Mouse (Mus musculus): ENCODE data around the gene Canx. TPM values are rescaled to one million over a fixed set of nuclear protein-coding genes. Genes with fewer than 3 reads are reported as not detected.
"Not testable (repeated sequence)": the region's sequence is repeated elsewhere in the genome, so short reads cannot be mapped to it uniquely, and the experiment has no call there.

Canx gene
- total RNA-seq (2014; fragmentation: Nextera tagmentation) (406 and 409 TPM in 2 replicates), total RNA-seq (2017) (955 and 1,233 TPM in 2 replicates)

DNA sequence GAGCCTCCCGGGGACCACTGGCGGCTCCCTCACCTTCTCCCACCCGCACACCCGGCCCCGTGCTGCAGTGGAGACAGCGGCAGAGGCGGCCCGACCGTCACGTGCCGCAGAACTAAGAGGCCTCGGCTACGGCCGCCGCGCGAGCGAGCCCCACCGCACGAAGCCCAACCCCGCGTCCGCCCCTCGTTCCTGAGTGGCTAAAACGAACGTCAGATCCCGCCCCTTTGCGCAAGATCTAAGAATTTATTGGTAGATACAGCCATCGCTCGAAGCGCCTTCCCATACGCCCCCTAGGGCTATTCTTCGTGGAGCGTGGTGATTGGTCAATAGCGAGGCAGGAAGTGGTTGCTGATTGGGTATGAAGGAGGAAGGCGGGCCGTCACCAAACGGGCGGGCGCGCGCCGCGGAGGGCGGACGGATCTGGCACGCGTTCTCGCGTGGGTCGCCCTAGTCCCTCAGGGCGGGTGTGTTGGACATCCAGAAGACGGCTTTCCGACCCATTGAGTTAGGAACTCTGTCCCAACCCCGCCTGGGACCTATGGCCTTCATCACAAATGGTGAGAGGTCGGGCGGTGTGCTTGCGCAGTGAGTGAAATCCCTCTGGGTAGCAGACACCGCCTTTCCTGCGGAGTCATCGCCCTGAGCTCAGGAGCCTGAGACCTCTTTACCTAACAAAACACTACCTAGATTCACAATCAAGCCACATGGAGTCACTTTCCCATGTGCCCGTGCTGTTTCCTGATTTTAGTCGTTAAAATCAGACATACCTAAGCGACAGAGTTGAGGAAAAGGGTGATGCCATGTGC is at the start of gene Canx:
TSS of gene Canx (minus strand) at position 178 of the 806 bp plus-strand sequence.
- peak; percentile 95 for ATAC-seq (replicated peaks; ENCODE audit: poor library complexity, severe bottlenecking)

DNA sequence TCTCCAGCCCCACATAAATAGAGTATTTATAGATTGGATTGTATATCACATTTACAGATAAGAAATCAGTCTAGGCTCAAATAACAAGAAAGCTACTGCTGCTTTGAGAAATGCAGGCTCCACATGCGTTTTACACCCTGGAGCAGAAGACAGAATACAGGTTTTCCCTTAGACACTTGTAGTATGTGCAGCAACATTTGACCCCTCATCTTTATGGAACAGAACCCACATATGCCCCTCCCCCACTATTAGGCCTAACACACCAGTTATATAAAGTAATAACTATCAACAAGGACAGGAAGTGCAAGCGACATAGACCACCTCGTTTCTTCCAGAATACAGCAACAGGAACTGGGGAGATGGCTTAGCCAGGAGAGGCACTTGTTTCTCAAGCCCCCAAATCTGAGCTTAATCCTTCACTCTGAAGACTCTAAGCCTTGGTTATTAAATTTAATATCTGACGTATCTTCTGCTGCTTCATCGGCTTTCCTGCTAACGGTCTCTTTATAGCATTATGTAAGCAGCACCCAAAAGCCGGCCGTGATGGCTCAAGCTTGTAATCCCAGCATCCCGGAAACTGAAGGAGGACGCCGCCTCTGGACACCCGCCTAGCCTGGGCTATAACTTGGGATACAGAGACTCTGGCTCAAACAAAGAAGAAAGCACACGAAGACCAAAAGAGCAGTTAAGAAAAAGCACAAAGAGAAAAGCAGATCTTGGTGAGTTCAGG is 49.0 kb upstream of the Canx start:
- no peak for ATAC-seq (replicated peaks; ENCODE audit: poor library complexity, severe bottlenecking)

DNA sequence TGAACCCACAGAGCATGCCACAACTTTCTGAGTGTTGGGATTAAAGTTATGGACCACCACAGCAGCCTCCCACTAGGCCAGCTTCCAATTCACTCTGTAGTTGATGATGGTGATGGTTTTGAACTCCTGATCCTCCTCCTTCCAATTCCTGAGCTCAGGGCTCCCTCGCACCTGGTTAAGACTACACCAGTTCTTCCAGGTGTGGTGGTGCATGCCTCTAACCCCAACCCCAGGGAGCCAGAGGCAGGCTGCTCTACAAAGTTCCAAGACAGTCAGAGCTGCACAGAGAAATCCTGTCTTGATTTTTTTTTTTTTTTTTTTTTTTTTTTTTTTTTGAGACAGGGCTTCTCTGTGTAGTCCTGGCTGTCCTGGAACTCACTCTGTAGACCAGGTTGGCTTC is 48.1 kb upstream of the Canx start:
- no peak for ATAC-seq (replicated peaks; ENCODE audit: poor library complexity, severe bottlenecking)

DNA sequence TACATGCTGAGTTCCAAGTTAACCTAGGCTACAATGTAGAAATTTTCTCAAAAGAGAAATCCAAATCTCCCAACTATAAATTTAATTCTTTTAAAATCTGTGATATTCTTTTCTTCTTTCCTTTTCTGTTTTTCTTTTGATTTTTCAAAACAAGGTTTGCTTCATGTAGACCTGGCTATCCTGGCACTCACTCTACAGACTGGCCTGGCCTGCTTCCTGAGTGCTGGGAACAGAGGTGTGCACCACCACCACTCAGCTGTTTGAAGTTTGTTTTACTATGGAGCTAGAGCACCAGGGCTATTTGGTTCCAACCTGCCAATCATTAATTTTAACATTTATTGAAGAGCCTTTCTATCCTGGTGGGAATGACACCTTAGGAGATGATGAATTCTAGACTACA is 47.6 kb upstream of the Canx start:
- no peak for ATAC-seq (replicated peaks; ENCODE audit: poor library complexity, severe bottlenecking)

DNA sequence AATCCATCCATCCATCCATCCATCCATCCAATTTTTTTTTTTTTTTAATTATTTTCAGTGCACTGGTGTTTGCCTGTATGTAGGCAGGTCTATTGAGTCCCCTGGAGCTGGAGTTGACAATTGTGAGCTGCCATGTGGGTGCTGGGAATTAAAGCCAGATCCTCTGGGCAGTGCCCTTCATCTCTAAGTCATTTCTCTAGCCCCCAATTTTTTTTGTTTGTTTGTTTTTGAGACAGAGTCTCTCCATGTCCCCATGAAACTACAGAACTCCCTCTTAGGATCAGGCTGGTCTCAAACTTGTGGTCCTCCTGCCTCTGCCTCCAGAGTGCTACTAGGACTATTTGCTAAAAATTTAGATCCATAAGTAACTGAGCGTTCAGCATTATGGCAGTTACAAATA is 46.4 kb upstream of the Canx start:
- no peak for ATAC-seq (replicated peaks; ENCODE audit: poor library complexity, severe bottlenecking)

DNA sequence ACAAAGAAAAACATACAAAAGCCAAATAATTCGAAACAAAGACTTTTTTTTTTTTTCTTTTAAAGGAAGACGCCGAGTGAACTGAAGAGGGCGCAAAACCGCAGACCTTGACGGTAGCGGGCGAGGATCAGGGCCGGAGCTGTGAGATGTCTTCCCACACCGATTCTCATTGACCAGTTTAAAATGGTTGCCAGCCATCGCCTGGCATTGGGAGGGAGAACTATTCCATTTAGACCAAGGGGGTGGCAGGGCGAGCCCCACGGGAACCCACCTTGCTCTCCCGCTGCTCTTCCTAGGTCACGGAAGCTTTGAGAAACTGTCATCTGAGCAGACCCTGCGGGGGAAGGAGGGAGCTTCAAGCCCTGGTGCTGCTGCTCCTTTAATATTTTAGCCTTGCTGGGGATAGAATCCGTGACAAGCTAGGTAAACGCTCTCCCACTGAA is 45.9 kb upstream of the Canx start:
- ATAC-seq (replicated peaks; ENCODE audit: poor library complexity, severe bottlenecking): peak; percentile 55

DNA sequence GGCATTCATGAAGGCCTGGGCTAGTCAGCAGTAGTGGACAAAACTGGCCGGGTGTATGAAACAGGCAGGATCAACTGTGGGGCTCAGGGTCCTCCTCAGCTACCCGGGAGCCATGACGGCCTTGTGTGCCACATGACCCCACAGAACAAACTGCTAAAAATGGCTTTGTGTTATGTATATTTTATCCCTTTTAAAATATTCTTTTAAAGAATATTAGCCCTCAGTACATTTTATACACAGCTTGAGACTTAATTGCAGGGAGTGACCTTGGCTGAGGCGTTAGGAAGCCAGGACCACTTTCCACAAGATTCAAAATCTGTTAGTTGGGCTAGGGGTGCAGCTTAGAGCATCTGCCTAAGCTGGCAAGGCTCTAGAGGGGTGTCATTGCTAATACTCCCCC is 45.5 kb upstream of the Canx start:
- no peak for ATAC-seq (replicated peaks; ENCODE audit: poor library complexity, severe bottlenecking)

DNA sequence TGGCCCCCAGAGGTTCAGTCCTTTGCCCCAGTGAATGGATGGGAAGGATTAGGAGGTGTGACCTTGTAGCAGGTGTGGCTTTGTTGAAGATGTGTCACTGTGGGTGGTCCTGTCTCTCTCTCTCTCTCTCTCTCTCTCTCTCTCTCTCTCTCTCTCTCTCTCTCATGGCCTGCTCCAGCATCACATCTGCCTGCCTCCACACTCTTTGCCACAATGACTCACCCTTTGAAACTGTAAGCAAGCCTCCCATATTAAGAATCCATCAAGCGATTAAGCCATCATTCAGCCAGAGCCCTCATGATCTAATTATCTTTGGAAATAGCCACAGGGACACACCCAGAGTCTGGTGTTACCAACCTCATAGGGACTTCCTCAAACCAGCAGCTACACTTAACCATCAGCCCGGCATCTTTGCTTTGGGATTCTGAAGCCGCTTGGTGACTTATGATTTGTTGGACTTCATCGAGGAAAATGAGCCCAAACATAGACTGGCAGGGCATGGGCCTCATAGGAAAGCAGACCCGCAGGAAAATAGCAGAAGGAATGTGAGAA is 44.0 kb upstream of the Canx start:
- ATAC-seq (replicated peaks; ENCODE audit: poor library complexity, severe bottlenecking): peak; percentile 88

DNA sequence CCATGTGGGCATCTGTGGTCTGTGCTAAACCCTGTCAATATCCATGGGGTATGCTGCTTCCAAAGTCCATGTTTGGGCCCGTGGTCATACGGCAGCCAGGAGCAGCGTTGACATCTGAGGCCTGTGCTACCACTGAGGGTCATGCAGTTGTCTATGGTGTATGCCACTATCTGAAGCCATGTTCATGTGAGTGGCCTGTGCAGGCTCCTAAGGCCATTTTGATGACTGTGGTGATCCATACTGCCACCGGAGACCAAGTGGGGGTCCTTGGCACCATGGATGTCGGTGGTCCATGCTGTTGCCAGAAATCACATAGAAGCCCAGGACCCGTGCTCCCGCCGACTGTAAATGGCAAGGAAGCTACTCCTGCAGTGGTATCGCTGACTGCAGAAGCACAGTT is 42.1 kb upstream of the Canx start:
- ATAC-seq (replicated peaks; ENCODE audit: poor library complexity, severe bottlenecking): no peak

DNA sequence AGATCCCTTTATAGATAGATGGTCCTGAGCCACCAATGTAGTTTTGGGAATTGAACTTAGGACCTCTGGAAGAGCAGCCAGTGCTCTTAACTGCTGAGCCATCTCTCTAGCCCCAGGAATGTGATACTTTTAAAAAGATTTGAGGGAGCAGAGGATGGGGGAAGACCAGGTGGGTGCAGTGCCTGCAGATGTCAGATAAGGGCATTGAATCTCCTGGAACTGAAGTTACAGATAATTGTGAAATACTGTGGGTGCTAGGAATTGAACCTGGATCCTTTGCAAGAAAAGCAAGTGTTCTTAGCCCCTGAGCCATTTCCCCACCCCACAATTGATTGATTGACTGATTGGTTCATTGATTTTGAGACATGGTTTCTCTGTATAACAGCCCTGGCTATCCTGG is 39.8 kb upstream of the Canx start:
- no peak for ATAC-seq (replicated peaks; ENCODE audit: poor library complexity, severe bottlenecking)

DNA sequence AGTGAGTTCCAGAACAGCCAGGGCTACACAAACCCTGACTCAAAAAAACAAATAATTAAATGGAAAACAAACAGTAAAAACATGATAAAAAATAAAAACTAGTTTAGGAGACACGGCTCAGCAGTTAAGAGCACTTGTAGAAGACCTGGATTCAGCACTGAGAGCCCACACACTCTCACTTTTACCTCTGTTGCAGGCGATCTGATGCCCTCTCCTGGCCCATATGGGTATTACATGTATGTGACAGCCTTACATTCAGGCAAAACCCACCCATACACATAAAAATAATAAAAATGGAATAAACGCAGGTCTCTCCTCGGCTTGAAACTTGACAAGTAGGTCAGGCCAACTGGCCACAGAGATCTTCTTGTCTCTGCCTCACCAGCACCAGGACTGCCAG is 39.1 kb upstream of the Canx start:
- peak; percentile 63 for ATAC-seq (replicated peaks; ENCODE audit: poor library complexity, severe bottlenecking)

DNA sequence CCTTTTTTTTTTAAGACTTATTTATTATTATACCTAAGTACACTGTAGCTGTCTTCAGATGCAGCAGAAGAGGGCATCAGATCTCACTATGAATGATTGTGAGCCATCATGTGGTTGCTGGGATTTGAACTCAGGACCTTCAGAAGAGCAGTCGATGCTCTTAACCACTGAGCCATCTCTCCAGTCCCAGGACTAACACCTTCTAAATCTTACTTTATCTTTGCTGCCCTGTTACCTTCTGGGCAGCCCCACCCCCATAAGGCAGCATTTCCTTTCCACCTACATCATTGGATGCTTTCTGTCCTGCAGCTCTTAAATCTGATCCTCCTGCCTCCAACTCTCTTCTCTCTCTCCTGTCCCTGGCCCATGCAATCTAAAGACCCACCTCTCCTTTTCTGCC is 35.8 kb upstream of the Canx start:
- ATAC-seq (replicated peaks; ENCODE audit: poor library complexity, severe bottlenecking): not testable (repeated sequence)

DNA sequence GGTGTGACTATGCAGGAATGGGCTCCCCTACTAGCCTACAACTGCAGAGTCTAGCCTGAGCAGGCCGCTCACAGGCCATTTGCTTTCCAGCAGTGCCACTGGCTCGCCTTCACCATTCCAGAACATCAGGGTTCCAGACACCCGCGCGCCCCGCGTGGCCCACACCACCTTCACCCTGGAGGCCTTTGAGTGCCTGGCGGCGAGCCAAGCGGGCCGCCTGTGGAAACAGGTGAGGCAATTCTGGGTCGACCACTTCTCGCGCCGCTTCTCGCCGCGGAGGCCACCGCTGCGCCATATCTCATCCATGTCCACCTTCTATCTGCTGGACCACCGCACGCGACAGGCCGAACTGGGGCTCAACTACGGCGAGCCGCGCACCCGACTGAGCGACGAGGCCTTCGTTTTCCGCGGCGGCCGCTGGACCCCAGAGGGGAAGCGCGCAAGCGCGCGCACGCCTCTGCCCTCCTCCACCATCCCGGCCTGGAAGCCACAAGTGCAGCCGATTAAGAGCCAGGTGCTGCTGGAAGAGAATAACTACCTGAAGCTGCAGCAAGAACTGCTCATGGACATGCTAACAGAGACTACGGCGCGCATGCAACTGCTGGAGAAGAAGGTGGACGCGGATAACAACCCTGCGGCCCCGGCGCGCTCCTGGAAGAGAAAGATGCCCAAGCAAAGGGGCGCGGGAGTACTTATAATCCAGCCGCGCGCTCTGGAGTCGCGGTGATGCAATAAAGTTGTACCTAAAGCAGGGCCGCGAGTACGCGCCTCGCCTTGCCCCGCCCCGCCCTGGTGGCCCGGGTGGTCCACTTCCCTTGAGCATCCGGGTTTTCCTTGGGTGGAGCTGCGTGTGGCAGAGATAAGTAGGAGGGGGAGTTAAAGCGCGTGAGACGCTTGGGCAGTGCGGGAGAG is 33.7 kb upstream of the Canx start:
- ATAC-seq (replicated peaks; ENCODE audit: poor library complexity, severe bottlenecking): peak; percentile 86

DNA sequence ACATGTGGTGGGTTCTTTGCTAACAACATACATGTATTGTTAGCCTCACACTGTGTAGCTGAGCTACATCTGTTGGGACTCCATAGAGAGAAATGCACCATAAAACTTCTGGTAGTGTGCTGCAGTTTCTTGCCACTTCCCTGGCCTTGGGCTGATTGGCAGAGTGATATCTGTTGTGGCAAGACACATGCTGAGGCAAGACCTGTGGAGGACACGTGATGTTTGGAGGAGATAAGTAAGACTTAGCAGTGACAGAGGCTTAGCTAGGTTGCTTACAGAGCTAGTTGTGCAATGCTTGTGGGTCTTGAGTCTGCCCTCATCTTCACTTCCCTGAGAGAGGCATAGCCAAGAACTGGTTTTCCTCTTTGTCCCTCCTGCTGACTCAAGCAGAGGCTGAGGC is 29.9 kb upstream of the Canx start:
- ATAC-seq (replicated peaks; ENCODE audit: poor library complexity, severe bottlenecking): peak; percentile 87

DNA sequence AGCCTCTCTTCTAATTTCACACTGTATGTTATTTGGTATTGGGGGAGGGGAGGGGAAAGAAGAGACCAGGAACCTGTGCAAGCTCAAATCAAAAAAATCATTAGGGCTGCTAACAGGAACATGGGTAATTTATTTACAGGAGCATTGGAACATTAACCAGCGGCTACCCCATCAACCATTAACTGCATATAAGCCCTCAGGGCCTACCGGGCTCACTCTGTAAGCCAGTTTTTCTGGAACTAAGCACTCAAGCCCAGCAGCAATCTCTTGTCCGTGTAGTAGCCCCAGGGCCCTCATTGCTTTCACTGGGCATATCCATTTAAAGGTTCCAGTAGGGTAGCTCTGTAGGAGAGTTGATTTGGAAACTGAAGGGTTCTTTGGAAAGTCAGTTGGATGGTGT is 29.4 kb upstream of the Canx start:
- no peak for ATAC-seq (replicated peaks; ENCODE audit: poor library complexity, severe bottlenecking)

DNA sequence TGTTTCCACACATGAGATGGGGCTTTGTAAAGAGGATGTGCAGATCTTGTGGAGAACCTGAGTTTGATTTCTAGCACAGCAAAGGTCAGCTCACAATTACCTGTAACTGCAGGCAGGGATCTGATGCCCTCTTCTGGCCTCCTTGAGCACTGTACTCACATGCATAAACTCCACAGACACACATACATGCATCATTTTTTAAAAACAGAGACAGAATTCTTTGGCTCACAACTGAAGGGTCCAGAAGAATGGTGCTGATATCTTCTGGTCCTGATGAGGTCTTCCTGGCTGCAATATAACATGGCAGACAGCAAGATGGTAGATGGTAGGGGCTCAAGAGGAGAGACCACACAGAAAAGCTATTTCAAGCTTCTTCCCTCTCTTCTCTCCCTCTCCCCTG is 28.7 kb upstream of the Canx start, which contains the start of gene Cby3:
TSS of gene Cby3 (plus strand) at position 301 of the 400 bp plus-strand sequence.
- no peak for ATAC-seq (replicated peaks; ENCODE audit: poor library complexity, severe bottlenecking)

DNA sequence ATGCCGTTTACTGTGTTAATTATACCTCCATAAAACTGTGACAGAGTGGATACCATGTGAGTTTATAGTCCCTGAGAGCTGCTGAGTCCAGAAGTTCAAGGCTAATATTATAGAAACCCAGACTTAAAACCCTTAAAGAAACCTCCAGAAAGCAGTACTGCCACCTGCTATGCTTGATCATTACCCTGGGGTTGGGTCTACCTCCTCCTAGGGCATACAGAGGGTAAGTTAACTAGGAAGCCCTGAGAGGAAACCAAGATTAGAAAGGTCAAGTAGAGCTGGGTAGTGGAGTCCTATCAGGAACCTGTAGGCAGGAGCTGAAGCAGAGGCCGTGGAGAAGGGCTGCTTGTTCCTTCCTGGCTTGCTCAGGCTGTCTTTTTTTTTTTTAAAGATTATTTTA is 26.7 kb upstream of the Canx start:
- ATAC-seq (replicated peaks; ENCODE audit: poor library complexity, severe bottlenecking): no peak

DNA sequence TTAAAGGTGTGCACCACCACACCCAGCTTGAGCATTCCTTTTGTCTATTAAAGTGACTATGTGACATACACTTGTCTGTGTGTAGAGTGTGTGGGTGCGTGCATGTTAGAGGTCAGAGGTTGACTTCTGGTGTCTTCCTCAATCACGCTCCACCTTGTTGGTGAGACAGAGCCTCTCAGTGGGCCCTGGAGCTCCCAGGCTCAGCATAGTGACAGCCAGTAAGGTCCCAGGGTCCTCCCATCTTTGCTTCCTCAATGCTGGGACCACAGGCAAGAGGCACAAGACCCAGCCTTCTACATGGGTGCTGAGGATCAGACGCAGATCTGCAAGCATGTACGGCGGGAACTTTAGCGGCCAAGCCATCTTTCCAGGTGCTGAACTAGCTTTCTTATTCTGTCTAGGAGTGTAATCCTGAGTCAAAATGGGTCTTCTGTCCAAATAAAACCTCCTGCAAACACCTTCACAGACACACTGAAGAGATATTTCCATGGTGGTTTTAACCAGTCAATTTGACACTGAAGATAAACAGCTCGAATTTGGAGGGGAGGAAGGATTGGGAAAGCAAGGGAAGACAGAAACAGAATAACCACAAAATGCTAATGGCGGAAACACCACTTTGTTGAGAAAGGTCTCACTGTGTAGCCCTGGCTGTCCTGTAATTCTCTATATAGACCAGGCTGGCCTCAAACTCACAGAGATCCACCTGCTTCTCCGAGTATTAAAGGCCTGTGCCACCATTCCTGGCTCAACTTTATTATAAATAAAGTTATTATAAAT is 21.0 kb upstream of the Canx start:
- peak; percentile 75 for ATAC-seq (replicated peaks; ENCODE audit: poor library complexity, severe bottlenecking)

DNA sequence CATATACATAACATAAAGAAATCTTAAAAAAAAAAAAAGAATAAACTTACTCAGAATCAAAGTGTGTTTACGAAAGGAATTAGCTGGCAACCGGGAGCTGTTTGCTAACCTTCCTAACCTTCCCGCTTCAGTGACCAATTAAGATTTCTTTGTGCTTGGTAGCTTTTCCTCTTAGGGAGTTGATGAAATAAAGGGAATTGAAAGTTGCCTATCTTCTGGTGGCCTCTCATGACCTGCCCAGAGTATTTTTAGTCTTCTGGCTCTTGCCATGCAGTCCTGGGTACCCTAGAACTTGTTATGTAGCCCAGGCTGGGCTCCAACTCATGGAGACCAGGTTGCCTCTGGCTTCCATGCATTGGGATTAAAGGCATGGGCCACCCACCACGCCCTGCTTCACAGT is 20.0 kb upstream of the Canx start:
- peak; percentile 72 for ATAC-seq (replicated peaks; ENCODE audit: poor library complexity, severe bottlenecking)

DNA sequence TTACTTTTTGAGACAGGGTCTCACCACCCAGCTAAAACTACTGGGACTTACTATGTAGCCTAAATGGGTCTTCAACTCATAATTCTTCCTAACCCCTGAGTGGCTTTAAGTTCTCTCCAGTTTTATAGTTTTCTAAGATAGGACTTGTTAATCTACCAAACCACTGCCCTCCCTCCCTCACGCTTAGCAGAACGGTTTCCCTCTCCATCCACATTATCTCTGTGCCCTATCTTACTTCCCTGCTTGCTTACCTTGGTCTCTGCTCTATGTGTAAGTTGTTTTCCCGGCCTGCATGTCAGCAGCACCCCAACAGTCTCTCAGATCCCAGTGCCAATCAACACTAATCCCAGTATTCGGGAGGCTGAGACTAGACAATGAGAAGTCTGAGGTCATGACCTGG is 11.4 kb upstream of the Canx start:
- ATAC-seq (replicated peaks; ENCODE audit: poor library complexity, severe bottlenecking): no peak

All from granulocyte monocyte progenitor cell, adult 5-6 weeks (primary cell).